Mouse (Mus musculus) brain, embryonic 14.5 days (tissue): ENCODE results near the gene Oaz1.

Experiments used
- CTCF ChIP-seq: fragments of 200-500 bp; IDR thresholded peaks from 2 replicates; pipeline ENCODE4 v1.5.1; 2012; ENCODE audit warnings: inconsistent platforms, mild to moderate bottlenecking, moderate library complexity, borderline replicate concordance; ENCODE audit not compliant: insufficient read depth, insufficient read length; ENCODE audit errors: extremely low read depth
- POLR2A ChIP-seq: fragments of 200-500 bp; IDR thresholded peaks from 2 replicates; pipeline ENCODE4 v1.6.1; 2012; ENCODE audit warnings: mild to moderate bottlenecking, inconsistent platforms, borderline replicate concordance; ENCODE audit not compliant: poor library complexity, insufficient read depth, insufficient read length, severe bottlenecking; ENCODE audit errors: extremely low read depth

DNA sequence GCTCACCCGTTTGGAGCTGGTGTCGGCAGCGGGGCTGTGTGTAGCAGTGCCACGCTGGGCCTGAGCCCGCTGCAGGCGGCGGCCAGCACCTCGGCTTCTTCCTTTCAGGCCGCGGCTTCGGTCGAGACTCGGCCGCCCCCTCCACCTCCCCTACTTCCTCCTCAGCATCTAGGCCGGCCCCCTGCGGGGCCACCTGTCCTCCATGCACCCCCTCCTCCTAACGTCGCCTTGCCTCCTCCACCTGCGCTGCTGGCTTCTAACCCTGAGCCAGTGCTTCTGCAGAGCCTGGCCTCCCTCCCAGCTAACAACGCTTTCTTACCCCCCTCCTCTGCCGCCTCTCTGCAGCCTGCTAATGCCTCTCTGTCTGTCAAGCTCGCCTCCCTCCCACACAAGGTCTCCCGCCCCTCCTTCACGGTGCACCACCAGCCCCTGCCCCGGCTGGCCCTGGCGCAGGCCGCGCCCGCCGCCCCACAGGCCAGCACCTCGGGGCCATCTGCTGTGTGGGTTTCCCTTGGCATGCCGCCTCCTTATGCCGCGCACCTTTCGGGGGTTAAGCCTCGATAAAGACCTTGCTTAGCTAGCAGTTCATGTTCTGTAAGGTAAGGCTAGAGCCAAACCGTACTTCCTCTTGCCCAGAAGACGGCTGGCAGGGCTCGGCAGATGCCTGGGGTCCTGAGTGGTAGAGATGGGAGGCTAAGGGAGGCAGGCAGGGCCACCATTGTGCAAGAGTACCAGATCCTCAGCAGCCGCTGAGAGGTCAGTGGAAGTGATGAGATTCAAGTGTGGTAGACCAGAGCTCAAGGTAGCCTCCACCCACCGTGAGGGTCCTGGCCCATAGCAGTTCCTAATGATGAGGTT, 34.1 kb upstream of the Oaz1 start:
- TF ChIP-seq CTCF (no peak), POLR2A (no peak)
